In genomic region chr2:6404627-6405026, GRCm38 (mm10) we compare ENCODE assay signal across 13 mouse cellular contexts.
DNase-seq lines count a peak whose midpoint lies in the region; ATAC-seq and TF ChIP-seq lines count a peak whose summit lies in the region.
"Had no signal": no experiment of that assay in that cellular context is flagged by ENCODE, and none has a peak within 500 bp of the region (broad histone marks: within the 10 kb centered on the region; RNA-seq: fewer than 3 reads in every experiment).

No protein-coding gene starts in this region.

- H3K36me3 ChIP-seq in heart, embryonic 10.5 days: peaks cover 12% of the 10 kb centered on the region; the same call in 1 of the 2 replicates
- H3K36me3 ChIP-seq in midbrain, embryonic 11.5 days (ENCODE audit: control insufficient read depth, insufficient read depth, low read length): no peaks in the 10 kb centered on the region
- no peaks in the 10 kb centered on the region for H3K36me3 ChIP-seq in midbrain, postnatal 0 days (ENCODE audit: insufficient read depth, low read length)
- H3K36me3 ChIP-seq in midbrain, embryonic 14.5 days (ENCODE audit: control insufficient read depth, insufficient read depth, low read length): peaks cover 7% of the 10 kb centered on the region
- no peaks in the 10 kb centered on the region for H3K36me3 ChIP-seq in lung, postnatal 0 days (ENCODE audit: insufficient read depth, low read length)
- H3K36me3 ChIP-seq: heart, embryonic 13.5 days; hindbrain, embryonic 12.5 days had no signal

- H3K4me1 ChIP-seq in heart, embryonic 10.5 days: peaks cover 31% of the 10 kb centered on the region
- peaks cover 14% of the 10 kb centered on the region for H3K4me1 ChIP-seq in midbrain, embryonic 11.5 days (ENCODE audit: control insufficient read depth, insufficient read depth, low read length)
- H3K4me1 ChIP-seq in midbrain, postnatal 0 days (ENCODE audit: insufficient read depth, low read length): no peaks in the 10 kb centered on the region
- peaks cover 9% of the 10 kb centered on the region; the same call in 1 of the 2 replicates for H3K4me1 ChIP-seq in midbrain, embryonic 14.5 days (ENCODE audit: control insufficient read depth, insufficient read depth, low read length)
- no peaks in the 10 kb centered on the region for H3K4me1 ChIP-seq in lung, postnatal 0 days (ENCODE audit: insufficient read depth, low read depth, low read length)

- H3K9ac ChIP-seq in midbrain, embryonic 11.5 days (ENCODE audit: low read length): no peak overlapping the region
- H3K9ac ChIP-seq in midbrain, postnatal 0 days (replicated peaks; ENCODE audit: low read length, poor library complexity, severe bottlenecking): no peak overlapping the region
- H3K9ac ChIP-seq in midbrain, embryonic 14.5 days (replicated peaks; ENCODE audit: low read length): no peak overlapping the region
- no peak overlapping the region for H3K9ac ChIP-seq in lung, postnatal 0 days (replicated peaks; ENCODE audit: low read depth)
- H3K9ac ChIP-seq: embryonic facial prominence, embryonic 13.5 days; hindbrain, embryonic 12.5 days; liver, embryonic 15.5 days had no signal

- no peak overlapping the region for H3K4me3 ChIP-seq in heart, embryonic 10.5 days
- no peak overlapping the region for H3K4me3 ChIP-seq in midbrain, embryonic 11.5 days (ENCODE audit: low read depth, low read length)
- no peak overlapping the region for H3K4me3 ChIP-seq in midbrain, postnatal 0 days (ENCODE audit: low read depth, low read length)
- H3K4me3 ChIP-seq in midbrain, embryonic 14.5 days (replicated peaks; ENCODE audit: low read depth, low read length): no peak overlapping the region
- no peak overlapping the region for H3K4me3 ChIP-seq in lung, postnatal 0 days (ENCODE audit: low read depth, low read length)
- H3K4me3 ChIP-seq: embryonic facial prominence, embryonic 13.5 days; heart, embryonic 13.5 days; hindbrain, embryonic 12.5 days; liver, embryonic 15.5 days had no signal

- no peak for TF ChIP-seq EP300 in lung, postnatal 0 days (IDR thresholded peaks at IDR 0.05)

- H3K27ac ChIP-seq in heart, embryonic 10.5 days: peak overlapping the region; percentile 7; the same call in 1 of the 2 replicates
- 0 out of 2 replicates have a peak overlapping the region, but pooled peaks have one; percentile 0 for H3K27ac ChIP-seq in midbrain, embryonic 11.5 days (ENCODE audit: low read depth, low read length)
- no peak overlapping the region for H3K27ac ChIP-seq in midbrain, postnatal 0 days (ENCODE audit: low read depth, low read length)
- H3K27ac ChIP-seq in midbrain, embryonic 14.5 days (replicated peaks; ENCODE audit: low read depth, low read length): no peak overlapping the region
- H3K27ac ChIP-seq in lung, postnatal 0 days (ENCODE audit: low read length): no peak overlapping the region
- H3K27ac ChIP-seq: embryonic facial prominence, embryonic 13.5 days; hindbrain, embryonic 12.5 days; liver, embryonic 15.5 days; macrophage had no signal

- intact Hi-C loops in left cerebral cortex, postnatal 36 days (cut with DNase I): loop anchor here (1.0 to 5.0 kb wide), 3 partner anchors 82 to 212 kb away; partner anchors contain the start of gene Usp6nl

- TF ChIP-seq CTCF in midbrain, postnatal 0 days (IDR thresholded peaks at IDR 0.05): no peak
- no peak for TF ChIP-seq CTCF in lung, postnatal 0 days (IDR thresholded peaks at IDR 0.05)

- peak; percentile 16 for ATAC-seq in midbrain, embryonic 11.5 days (ENCODE audit: low FRiP score)
- ATAC-seq in midbrain, postnatal 0 days (ENCODE audit: low FRiP score): no peak
- ATAC-seq in midbrain, embryonic 14.5 days (ENCODE audit: low FRiP score, low TSS enrichment): no peak
- ATAC-seq in lung, postnatal 0 days: no peak

- no peak for DNase-seq in heart, embryonic 10.5 days (ENCODE audit: low spot score)
- DNase-seq in heart, adult 8-10 months (ENCODE audit: low spot score): no peak
- no peak for DNase-seq in midbrain, embryonic 11.5 days (ENCODE audit: low spot score, missing footprints)
- no peak for DNase-seq in midbrain, postnatal 0 days (ENCODE audit: low spot score)
- DNase-seq in midbrain, embryonic 14.5 days: peak; percentile 11
- no peak for DNase-seq in right cerebral cortex, postnatal 4 days
- DNase-seq in left cerebral cortex, postnatal 36 days (ENCODE audit: low spot score in 2 of 2): no peak
- no peak for DNase-seq in lung, postnatal 0 days (ENCODE audit: low spot score)

- whole genome bisulfite sequencing in heart, embryonic 10.5 days: 52% methylated on average over 7 of the region's 7 CpGs
- WGBS in midbrain, embryonic 11.5 days: 83% methylated on average over 7 of the region's 7 CpGs
- 79% methylated on average over 7 of the region's 7 CpGs for WGBS in midbrain, postnatal 0 days
- WGBS in midbrain, embryonic 14.5 days: 75% methylated on average over 7 of the region's 7 CpGs
- WGBS in lung, postnatal 0 days: 69% methylated on average over 7 of the region's 7 CpGs

- H3K27me3 ChIP-seq in heart, embryonic 10.5 days (ENCODE audit: insufficient read depth, poor library complexity, severe bottlenecking): no peaks in the 10 kb centered on the region
- no peaks in the 10 kb centered on the region for H3K27me3 ChIP-seq in midbrain, embryonic 11.5 days (ENCODE audit: control insufficient read depth, insufficient read depth, low read length)
- no peaks in the 10 kb centered on the region for H3K27me3 ChIP-seq in midbrain, postnatal 0 days (ENCODE audit: insufficient read depth, low read length)
- H3K27me3 ChIP-seq in midbrain, embryonic 14.5 days (ENCODE audit: control insufficient read depth, insufficient read depth, low read length): no peaks in the 10 kb centered on the region
- H3K27me3 ChIP-seq in lung, postnatal 0 days (replicated peaks; ENCODE audit: insufficient read depth, low read length): no peaks in the 10 kb centered on the region
- H3K27me3 ChIP-seq: embryonic facial prominence, embryonic 13.5 days; heart, embryonic 13.5 days; hindbrain, embryonic 12.5 days; liver, embryonic 15.5 days had no signal

- H3K9me3 ChIP-seq in heart, embryonic 10.5 days: no peaks in the 10 kb centered on the region
- no peaks in the 10 kb centered on the region for H3K9me3 ChIP-seq in midbrain, embryonic 11.5 days (ENCODE audit: control insufficient read depth, low read length)
- H3K9me3 ChIP-seq in midbrain, postnatal 0 days (ENCODE audit: low read length): no peaks in the 10 kb centered on the region
- H3K9me3 ChIP-seq in midbrain, embryonic 14.5 days (ENCODE audit: control insufficient read depth, low read length): no peaks in the 10 kb centered on the region
- no peaks in the 10 kb centered on the region for H3K9me3 ChIP-seq in lung, postnatal 0 days (ENCODE audit: low read length)
- H3K9me3 ChIP-seq: embryonic facial prominence, embryonic 13.5 days; heart, embryonic 13.5 days; hindbrain, embryonic 12.5 days; liver, embryonic 15.5 days had no signal

- no peak overlapping the region for H3K4me2 ChIP-seq in midbrain, embryonic 11.5 days
- H3K4me2 ChIP-seq in midbrain, postnatal 0 days (ENCODE audit: low read depth, low read length, poor library complexity, severe bottlenecking): no peak overlapping the region
- H3K4me2 ChIP-seq in midbrain, embryonic 14.5 days (ENCODE audit: low read length): no peak overlapping the region
- H3K4me2 ChIP-seq in lung, postnatal 0 days (replicated peaks; ENCODE audit: low read depth, low read length): no peak overlapping the region
- H3K4me2 ChIP-seq: embryonic facial prominence, embryonic 13.5 days; heart, embryonic 13.5 days; liver, embryonic 15.5 days had no signal

Comparison
In these comparisons a context has a peak if more than half of its experiments do, and no peak if none do; other contexts are left out.
1. H3K27ac ChIP-seq: peak in heart, embryonic 10.5 days (single experiment) and midbrain, embryonic 11.5 days (single experiment); none in midbrain, postnatal 0 days (single experiment), midbrain, embryonic 14.5 days (single experiment) and lung, postnatal 0 days (single experiment).